Mouse (Mus musculus): ENCODE data around the gene Erg.

DNA sequence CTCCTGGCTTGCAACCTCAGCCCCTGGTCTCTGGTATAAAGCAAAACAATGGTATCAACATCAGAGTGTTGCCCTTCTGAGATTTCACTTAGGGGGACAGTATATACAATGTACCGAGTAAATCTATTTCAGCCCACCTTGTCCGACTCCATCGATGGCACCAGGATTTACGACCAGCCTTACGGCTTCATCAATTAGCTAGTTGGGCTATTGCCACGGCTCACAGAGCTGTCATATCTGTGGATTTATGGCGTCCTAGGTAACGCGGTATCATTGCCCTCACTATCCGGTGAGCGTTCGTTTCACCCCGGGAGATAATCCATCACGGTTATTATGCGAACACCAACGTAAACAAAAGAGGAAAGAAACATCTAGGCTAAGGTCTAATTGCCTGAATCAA, 33.9 kb downstream of the Erg start:
- TF ChIP-seq CTCF (IDR thresholded peaks at IDR 0.05; ENCODE audit: low read depth) = no peak
- TF ChIP-seq EP300 (IDR thresholded peaks at IDR 0.05; ENCODE audit: low read depth) = no peak

All from liver, postnatal 0 days (tissue).